Mouse (Mus musculus) embryonic facial prominence, embryonic 13.5 days (tissue): ENCODE measurements at regions not wholly inside any gene's neighbourhood (a gene's known extent, or its start where the extent isn't known, plus 50 kb on each side); places are given as distances from the start of the nearest gene placed in this dataset.

Source experiments
- ATAC-seq: fragments of 200-750 bp; cut with Nextera tagmentation; 2 replicates; pipeline ENCODE4 v1.8.0; 2017; ENCODE audit warnings: low read depth; ENCODE audit not compliant: insufficient number of reproducible peaks, insufficient read depth, low FRiP score, low TSS enrichment
- H3K27ac ChIP-seq: fragments of 300-500 bp; sonication (generic); 2 replicates; pipeline ENCODE4 v1.5.1; 2015; ENCODE audit warnings: moderate library complexity, mild to moderate bottlenecking, inconsistent platforms
- H3K27me3 ChIP-seq: fragments of 300-500 bp; sonication (generic); 2 replicates; pipeline ENCODE4 v1.6.1; 2015; ENCODE audit warnings: mild to moderate bottlenecking, inconsistent platforms
- H3K36me3 ChIP-seq: fragments of 300-500 bp; sonication (generic); 2 replicates; pipeline ENCODE4 v1.6.1; 2015; ENCODE audit warnings: mild to moderate bottlenecking, inconsistent platforms
- H3K4me1 ChIP-seq: fragments of 300-500 bp; sonication (generic); 2 replicates; pipeline ENCODE4 v1.6.1; 2015; ENCODE audit warnings: inconsistent platforms
- H3K4me2 ChIP-seq: fragments of 300-500 bp; sonication (generic); 2 replicates; pipeline ENCODE4 v1.6.1; 2015; ENCODE audit warnings: moderate library complexity, mild to moderate bottlenecking, inconsistent platforms
- H3K4me3 ChIP-seq: fragments of 300-500 bp; sonication (generic); 2 replicates; pipeline ENCODE4 v1.5.1; 2015; ENCODE audit warnings: mild to moderate bottlenecking, inconsistent platforms
- H3K9ac ChIP-seq: fragments of 300-500 bp; sonication (generic); 2 replicates; pipeline ENCODE4 v1.6.1; 2015; ENCODE audit warnings: mild to moderate bottlenecking, inconsistent platforms
- H3K9me3 ChIP-seq: fragments of 300-500 bp; sonication (generic); 2 replicates; pipeline ENCODE4 v1.6.1; 2016; ENCODE audit warnings: inconsistent platforms
- WGBS: fragments of 180-500 bp; shearing (Covaris S2); methylation state at CpG from one replicate; pipeline ENCODE4 v1.1.7; 2015; ENCODE audit warnings: mixed read lengths; 5-methylcytosine and 5-hydroxymethylcytosine counted together

DNA sequence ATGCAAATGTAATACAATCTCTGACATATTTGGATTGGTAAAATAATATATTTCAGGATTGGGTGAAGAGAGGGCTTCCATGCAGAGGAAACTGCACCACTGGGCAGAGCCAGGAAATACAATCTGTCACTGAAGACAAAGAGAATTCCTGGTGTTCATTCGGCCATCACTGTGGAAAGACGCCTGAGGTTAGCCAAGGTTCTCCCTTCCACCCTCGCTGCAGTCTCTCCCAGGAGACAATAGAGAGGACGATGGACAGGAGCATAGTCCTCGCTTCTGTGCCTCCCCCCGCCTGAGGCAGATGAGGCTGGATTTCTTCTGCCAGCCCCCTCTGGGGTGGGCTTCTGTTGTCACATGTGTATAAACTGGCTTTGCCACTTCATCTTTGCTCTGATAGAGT lies 660.6 kb downstream of the Tmem114 start:
- H3K27me3 ChIP-seq, result no peaks in the 10 kb centered on the region
- H3K4me3 ChIP-seq, result no peak overlapping the region
- H3K9ac ChIP-seq, result no peak overlapping the region
- H3K4me2 ChIP-seq, result no peak overlapping the region
- peaks cover 6% of the 10 kb centered on the region; the same call in 1 of the 2 replicates for H3K4me1 ChIP-seq
- 16% methylated on average over 6 of the region's 6 CpGs for WGBS
- no peaks in the 10 kb centered on the region for H3K36me3 ChIP-seq
- no peaks in the 10 kb centered on the region for H3K9me3 ChIP-seq
- H3K27ac ChIP-seq, result no peak overlapping the region
- ATAC-seq, result no peak

DNA sequence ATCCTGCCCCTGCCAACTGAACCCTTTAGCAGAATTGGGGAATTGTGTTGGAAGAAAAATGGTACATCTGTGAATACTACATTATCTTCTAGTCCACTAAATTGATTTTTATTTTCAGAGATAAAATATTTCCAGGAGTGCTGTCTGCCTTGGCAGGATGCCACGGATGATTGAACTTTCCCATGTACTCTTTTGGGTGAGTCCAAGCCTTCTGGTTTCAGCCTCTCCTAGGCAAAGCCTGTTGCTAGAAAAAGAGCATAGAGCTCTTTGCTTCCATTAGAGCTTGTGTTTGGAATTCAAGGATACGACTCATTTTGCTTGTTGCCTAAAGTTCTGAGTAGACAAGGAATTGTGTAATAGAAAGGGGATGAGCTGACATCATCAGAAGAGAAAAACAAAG lies 696.8 kb downstream of the Tmem114 start:
- Histone ChIP-seq H3K4me2 (no peak overlapping the region), H3K27ac (no peak overlapping the region), H3K4me1 (0 out of 2 replicates have a peak, but pooled peaks cover 4% of the 10 kb centered on the region), H3K9me3 (no peaks in the 10 kb centered on the region), H3K36me3 (no peaks in the 10 kb centered on the region), H3K4me3 (no peak overlapping the region), H3K27me3 (no peaks in the 10 kb centered on the region), H3K9ac (no peak overlapping the region)
- WGBS, result 68% methylated on average over 2 of the region's 2 CpGs
- ATAC-seq, result no peak

DNA sequence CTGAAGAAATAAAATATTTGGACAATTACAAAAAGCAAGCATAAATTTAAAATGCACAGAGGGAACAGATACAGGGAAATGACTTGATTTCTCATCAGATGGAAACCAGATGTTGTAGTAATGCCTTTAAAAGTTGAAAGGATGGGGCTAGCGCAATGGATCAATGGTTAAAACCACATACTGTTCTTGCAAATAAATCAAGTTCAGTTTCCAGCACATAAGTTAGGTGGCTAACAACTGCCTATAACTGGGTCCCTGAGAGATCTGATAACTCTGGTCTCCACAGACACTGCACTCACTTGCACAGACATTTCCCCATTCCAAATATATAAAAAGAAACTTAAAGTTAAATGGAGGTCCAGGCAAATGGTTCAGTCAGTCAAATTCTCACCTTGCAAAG lies 699.7 kb downstream of the Tmem114 start:
- H3K4me1 ChIP-seq, result 0 out of 2 replicates have a peak, but pooled peaks cover 4% of the 10 kb centered on the region
- no peak for ATAC-seq
- no peak overlapping the region for H3K27ac ChIP-seq
- no peak overlapping the region for H3K4me3 ChIP-seq
- no peaks in the 10 kb centered on the region for H3K36me3 ChIP-seq
- no peaks in the 10 kb centered on the region for H3K27me3 ChIP-seq
- WGBS, result 24% methylated on average over 1 of the region's 1 CpGs
- no peak overlapping the region for H3K9ac ChIP-seq
- no peak overlapping the region for H3K4me2 ChIP-seq
- no peaks in the 10 kb centered on the region for H3K9me3 ChIP-seq

DNA sequence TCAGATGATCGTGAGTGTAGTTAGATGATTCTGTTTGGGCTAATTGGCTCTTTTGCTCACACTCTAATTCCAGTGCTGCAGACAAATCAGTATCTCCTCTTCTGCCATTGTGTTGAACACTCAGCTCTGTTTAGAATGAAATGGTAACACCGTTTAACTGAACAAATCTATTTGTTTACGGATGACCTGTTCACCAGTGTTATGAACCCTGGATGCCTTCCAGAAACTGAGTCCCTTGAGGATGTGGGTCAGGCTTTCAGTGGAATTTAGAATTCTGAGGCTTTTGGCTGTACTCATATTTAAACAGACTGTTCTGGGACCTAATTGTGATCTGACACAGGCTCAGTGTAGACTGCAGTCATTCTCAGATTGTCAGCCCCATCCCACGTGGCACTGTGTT lies 723.5 kb downstream of the Tmem114 start:
- H3K9me3 ChIP-seq, result no peaks in the 10 kb centered on the region
- WGBS, result 59% methylated on average over 4 of the region's 4 CpGs
- no peaks in the 10 kb centered on the region for H3K4me1 ChIP-seq
- H3K9ac ChIP-seq, result no peak overlapping the region
- no peak overlapping the region for H3K27ac ChIP-seq
- no peaks in the 10 kb centered on the region for H3K36me3 ChIP-seq
- H3K4me2 ChIP-seq, result no peak overlapping the region
- H3K27me3 ChIP-seq, result no peaks in the 10 kb centered on the region
- H3K4me3 ChIP-seq, result no peak overlapping the region
- no peak for ATAC-seq

DNA sequence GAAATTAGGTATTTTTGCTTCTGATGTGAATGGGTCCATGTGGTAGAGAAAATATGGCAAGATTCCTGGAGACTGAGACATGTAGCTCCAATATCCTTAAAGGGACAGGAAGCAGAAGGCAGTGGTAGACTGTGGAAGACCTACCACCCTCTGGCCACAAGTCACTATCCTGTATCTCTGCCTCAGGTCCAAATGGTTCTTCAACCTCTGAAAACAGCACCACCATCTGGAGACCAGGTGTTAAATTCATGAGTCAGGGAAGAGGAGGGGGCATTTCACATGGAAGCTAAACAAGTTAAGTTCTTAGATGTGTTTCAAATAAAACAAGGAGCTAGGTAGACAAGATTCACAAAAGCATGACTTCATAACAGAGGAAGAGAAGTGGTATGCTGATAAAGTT lies 739.5 kb downstream of the Tmem114 start:
- Histone ChIP-seq H3K4me1 (no peaks in the 10 kb centered on the region), H3K9ac (no peak overlapping the region), H3K36me3 (no peaks in the 10 kb centered on the region), H3K27me3 (no peaks in the 10 kb centered on the region), H3K4me3 (no peak overlapping the region), H3K27ac (no peak overlapping the region), H3K9me3 (no peaks in the 10 kb centered on the region), H3K4me2 (no peak overlapping the region)
- ATAC-seq, result no peak

DNA sequence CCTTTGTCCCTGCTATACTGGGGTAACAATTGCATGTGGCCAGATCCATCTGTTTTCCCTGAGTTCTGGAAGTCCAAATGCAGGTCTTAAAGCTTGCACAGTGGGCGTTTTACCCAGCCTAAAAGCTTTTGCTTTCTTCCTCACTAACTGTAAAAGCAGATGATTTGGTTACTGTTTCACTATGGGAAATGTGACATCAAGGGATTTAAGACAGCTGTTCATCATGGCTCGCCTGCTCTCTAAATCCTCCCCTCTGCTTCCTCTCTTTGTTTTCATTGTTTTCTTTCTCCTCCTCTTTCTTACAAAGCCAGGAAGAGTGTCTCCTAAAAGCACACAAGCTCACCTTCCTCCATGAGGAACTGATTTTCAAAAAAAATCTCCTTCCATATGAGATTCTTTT lies 758.8 kb downstream of the Tmem114 start:
- no peak overlapping the region for H3K9ac ChIP-seq
- no peak overlapping the region for H3K4me2 ChIP-seq
- H3K27ac ChIP-seq, result no peak overlapping the region
- 28% methylated on average over 2 of the region's 2 CpGs for WGBS
- ATAC-seq, result no peak
- no peak overlapping the region for H3K4me3 ChIP-seq
- H3K4me1 ChIP-seq, result no peaks in the 10 kb centered on the region
- H3K9me3 ChIP-seq, result no peaks in the 10 kb centered on the region
- H3K36me3 ChIP-seq, result no peaks in the 10 kb centered on the region
- H3K27me3 ChIP-seq, result no peaks in the 10 kb centered on the region

DNA sequence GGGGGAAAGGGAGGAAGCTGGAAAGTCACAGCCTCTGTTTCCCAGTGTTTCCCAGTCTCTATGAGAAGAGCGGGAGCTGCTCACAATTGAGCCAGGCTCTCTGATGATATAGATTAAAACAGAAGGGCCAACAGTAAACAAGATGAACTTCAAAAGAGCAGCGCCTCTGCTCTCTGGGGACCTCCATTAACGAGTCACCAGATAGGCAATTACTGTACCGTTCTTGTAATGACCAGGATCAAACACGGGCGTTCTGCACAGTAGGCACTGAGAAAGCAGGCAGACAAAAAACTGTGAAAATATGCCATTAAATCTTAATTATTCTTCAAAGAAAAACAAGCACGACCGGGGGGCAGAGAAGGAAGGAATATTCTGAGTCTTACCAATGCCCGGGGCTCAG lies 766.8 kb downstream of the Tmem114 start:
- H3K9ac ChIP-seq, result no peak overlapping the region
- H3K4me3 ChIP-seq, result no peak overlapping the region
- H3K9me3 ChIP-seq, result no peaks in the 10 kb centered on the region
- ATAC-seq, result no peak
- no peak overlapping the region for H3K4me2 ChIP-seq
- WGBS, result 45% methylated on average over 9 of the region's 9 CpGs
- no peaks in the 10 kb centered on the region for H3K36me3 ChIP-seq
- no peak overlapping the region for H3K27ac ChIP-seq
- H3K27me3 ChIP-seq, result no peaks in the 10 kb centered on the region
- H3K4me1 ChIP-seq, result no peaks in the 10 kb centered on the region

DNA sequence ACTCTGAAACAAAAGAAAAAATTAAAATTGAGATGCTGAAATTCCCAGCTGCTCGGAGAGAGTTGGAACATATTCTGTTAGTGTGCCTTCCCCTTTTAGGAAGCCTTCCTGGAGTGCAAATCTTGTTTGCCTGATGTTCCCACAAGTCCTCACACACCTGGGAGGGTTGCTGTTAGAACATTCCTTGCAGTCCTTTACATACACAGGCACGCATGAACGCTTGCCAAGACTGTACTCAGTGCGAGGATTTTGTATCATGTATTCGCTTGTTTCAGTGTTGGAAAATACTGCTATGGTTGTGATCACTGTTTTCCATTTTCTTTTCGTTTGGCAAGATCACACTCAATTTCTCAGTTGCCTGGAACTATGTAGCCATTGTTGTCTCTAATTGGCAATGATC lies 770.5 kb downstream of the Tmem114 start:
- Histone ChIP-seq H3K9me3 (no peaks in the 10 kb centered on the region), H3K4me2 (no peak overlapping the region), H3K9ac (no peak overlapping the region), H3K27ac (no peak overlapping the region), H3K36me3 (no peaks in the 10 kb centered on the region), H3K4me3 (no peak overlapping the region), H3K27me3 (no peaks in the 10 kb centered on the region), H3K4me1 (no peaks in the 10 kb centered on the region)
- 84% methylated on average over 6 of the region's 6 CpGs for WGBS
- ATAC-seq, result no peak

DNA sequence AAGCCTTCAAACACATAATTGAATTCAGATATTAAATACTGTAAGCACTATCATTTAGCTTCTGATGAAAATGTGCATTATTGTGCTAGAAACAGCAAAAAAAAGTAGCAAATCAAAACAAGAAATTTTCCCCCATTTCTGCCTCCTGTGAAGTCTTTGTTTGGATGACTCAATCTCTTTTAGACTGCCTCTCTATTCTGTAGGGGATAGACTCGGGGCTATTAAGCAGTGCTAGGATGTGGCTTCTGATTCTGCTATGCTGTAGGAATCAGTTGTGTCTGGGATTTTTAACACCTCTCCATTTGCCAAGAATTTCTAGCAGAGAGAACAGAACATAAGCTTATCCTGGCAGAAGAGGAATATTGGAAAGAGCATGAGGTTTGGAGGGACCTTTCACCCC lies 775.2 kb downstream of the Tmem114 start:
- H3K4me1 ChIP-seq, result no peaks in the 10 kb centered on the region
- 40% methylated on average over 1 of the region's 1 CpGs for WGBS
- no peak overlapping the region for H3K9ac ChIP-seq
- no peaks in the 10 kb centered on the region for H3K9me3 ChIP-seq
- no peak overlapping the region for H3K4me3 ChIP-seq
- H3K27ac ChIP-seq, result no peak overlapping the region
- no peaks in the 10 kb centered on the region for H3K27me3 ChIP-seq
- no peak overlapping the region for H3K4me2 ChIP-seq
- no peak for ATAC-seq
- no peaks in the 10 kb centered on the region for H3K36me3 ChIP-seq

DNA sequence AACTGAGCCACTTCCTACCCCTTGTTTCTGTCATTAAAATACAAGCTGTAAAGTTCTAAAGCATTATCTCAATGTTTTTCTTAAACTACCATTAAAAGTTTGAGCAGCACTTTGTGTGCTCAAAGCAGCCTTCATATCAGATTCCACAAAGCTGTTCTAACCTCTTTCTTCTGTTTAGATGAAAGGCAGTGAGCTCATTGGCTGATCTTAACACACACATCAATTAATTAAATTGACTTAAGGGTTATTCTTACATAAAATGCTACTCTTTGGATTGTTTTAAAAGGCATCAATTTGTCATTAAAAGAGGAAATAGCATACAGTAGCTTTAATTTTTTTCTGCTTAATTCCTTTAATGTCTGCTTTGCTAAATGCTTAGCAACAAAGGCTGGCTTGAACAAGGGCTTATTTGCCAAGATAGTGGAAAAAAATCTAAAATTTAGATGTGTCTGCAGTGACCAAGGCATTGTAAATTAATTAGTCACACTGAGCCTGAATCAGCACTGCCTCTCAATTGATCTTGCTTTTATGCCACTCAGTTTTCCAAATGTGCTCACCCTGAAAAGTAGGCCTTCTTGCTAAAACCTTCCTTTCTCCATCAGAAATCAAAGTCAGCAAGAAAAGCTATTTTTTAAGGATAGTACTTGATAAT lies 777.5 kb downstream of the Tmem114 start:
- H3K27me3 ChIP-seq, result no peaks in the 10 kb centered on the region
- no peak overlapping the region for H3K9ac ChIP-seq
- no peak overlapping the region for H3K27ac ChIP-seq
- no peak for ATAC-seq
- H3K9me3 ChIP-seq, result no peaks in the 10 kb centered on the region
- no peak overlapping the region for H3K4me3 ChIP-seq
- no peaks in the 10 kb centered on the region for H3K4me1 ChIP-seq
- H3K4me2 ChIP-seq, result no peak overlapping the region
- H3K36me3 ChIP-seq, result no peaks in the 10 kb centered on the region

DNA sequence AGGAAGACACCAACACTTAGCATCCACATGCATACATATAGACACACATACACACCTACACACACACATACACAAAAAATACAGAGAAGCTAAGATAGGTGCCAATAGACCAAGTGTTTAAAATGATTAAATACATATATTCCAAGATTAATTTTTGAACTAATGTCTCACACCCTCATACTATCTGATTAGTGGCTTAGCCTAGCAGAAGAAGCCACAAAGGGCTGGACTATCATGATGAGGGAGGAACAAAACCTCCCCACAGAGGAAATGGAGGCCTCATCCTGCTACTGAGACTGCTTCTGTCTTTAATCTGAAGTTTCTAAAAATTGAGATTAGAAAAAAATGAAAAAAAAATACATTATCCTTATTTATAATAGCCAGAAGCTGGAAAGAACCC lies 780.6 kb downstream of the Tmem114 start:
- no peaks in the 10 kb centered on the region for H3K27me3 ChIP-seq
- ATAC-seq, result no peak
- no peaks in the 10 kb centered on the region for H3K4me1 ChIP-seq
- H3K4me2 ChIP-seq, result no peak overlapping the region
- H3K36me3 ChIP-seq, result no peaks in the 10 kb centered on the region
- H3K9ac ChIP-seq, result no peak overlapping the region
- H3K4me3 ChIP-seq, result no peak overlapping the region
- no peaks in the 10 kb centered on the region for H3K9me3 ChIP-seq
- H3K27ac ChIP-seq, result no peak overlapping the region

DNA sequence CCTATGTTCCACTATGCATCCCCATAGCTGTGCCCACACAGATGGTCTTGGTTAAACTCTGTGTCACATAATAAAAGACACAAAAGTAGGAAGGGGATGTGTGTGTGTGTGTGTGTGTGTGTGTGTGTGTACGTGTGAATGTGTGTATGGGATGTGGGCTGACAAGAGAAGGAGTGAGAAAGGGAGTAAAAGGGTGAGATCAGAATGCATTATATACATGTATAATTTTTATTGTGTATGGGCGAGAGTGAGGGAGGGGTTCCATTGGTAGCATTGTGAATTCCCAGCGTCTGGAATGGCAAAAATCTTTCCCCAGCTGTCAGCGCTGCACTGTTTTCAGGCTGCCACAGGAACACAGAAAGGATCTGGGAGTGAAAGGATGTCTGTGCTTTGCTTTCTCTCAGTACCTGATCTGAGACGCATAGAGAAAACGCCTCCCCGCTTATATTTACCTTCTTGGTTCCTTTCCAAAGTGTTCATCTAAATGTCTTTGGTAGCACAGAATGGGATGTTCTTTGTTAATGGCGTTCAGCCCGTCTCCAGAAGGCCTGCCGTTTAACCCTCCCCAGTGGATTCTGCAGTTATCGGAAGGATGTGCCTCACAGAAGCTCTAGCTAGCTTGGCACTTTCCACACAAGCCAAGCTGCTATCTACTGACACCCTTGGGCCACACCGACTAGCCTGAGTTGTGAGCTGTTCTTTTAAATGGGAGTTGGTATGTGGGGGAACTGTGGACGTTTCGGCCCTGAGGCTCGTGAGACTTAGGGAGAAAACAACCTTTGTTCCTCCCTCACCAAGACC lies 785.8 kb downstream of the Tmem114 start:
- H3K4me3 ChIP-seq, result no peak overlapping the region
- H3K27ac ChIP-seq, result no peak overlapping the region
- no peaks in the 10 kb centered on the region; the same call in 1 of the 2 replicates for H3K4me1 ChIP-seq
- no peaks in the 10 kb centered on the region; the same call in 1 of the 2 replicates for H3K27me3 ChIP-seq
- 53% methylated on average over 15 of the region's 15 CpGs for WGBS
- H3K36me3 ChIP-seq, result no peaks in the 10 kb centered on the region
- H3K4me2 ChIP-seq, result no peak overlapping the region
- no peaks in the 10 kb centered on the region for H3K9me3 ChIP-seq
- H3K9ac ChIP-seq, result no peak overlapping the region
- no peak for ATAC-seq
